Mouse (Mus musculus): ENCODE measurements around the gene Diaph3. TPM values are rescaled to one million over a fixed set of nuclear protein-coding genes. Genes with fewer than 3 reads are reported as not detected.
"Not testable (repeated sequence)": the region's sequence is repeated elsewhere in the genome, so short reads cannot be mapped to it uniquely, and the experiment has no call there.

Gene Diaph3
- polyA plus RNA-seq, 1 experiment from 2014 or later: 13.1 TPM

DNA sequence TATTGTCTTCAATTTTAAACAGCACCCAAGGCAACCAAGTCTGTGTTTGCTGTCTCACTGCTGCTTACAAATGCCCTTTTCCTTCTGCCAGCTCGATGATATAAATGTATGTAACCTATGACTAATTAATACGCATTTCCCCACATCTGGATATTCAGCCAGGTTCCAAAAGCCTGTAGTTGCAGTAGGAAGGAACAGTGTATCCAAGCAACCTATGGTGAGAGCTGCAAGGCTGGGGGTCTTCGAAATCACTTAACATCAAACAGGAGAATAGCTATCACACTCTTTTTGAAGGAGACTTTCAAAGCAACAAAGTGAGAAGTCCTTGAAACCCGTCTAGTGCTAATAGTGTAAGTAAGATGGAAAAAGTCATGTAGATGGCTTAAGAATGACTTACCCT, 391.6 kb downstream of the Diaph3 start:
- H3K9ac ChIP-seq: no peak overlapping the region
- H3K4me2 ChIP-seq: no peak overlapping the region
- no peaks in the 10 kb centered on the region for H3K36me3 ChIP-seq
- H3K9me3 ChIP-seq (replicated peaks): no peaks in the 10 kb centered on the region
- 0 out of 2 replicates have a peak, but pooled peaks cover 4% of the 10 kb centered on the region for H3K4me1 ChIP-seq
- no peak overlapping the region for H3K4me3 ChIP-seq (replicated peaks)
- H3K27ac ChIP-seq: no peak overlapping the region
- 83% methylated on average over 4 of the region's 4 CpGs for WGBS
- H3K27me3 ChIP-seq: no peaks in the 10 kb centered on the region
- ATAC-seq (replicated peaks; ENCODE audit: low FRiP score): no peak

DNA sequence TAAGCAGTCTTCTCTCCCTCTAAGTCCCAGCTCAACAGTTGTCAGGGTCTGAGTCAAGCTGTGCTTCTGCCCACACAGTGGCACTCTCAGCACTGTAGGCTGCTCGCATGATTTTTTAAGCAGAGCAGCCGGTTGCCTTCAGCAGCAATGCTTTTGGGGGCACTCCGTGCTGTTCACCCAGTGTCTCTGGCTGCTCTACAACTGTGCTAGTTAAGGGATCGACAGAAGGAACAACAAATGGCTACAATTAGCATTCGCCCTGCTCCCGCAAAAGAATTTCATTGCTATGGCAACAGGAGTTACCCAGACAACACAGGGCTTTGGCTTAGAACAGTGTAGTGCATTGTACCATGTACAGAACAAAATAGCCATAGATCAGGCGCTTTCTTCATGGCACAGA, 392.2 kb downstream of the Diaph3 start:
- Histone ChIP-seq H3K9me3 (replicated peaks) (no peaks in the 10 kb centered on the region), H3K27ac (no peak overlapping the region), H3K4me1 (0 out of 2 replicates have a peak, but pooled peaks cover 4% of the 10 kb centered on the region), H3K4me2 (no peak overlapping the region), H3K36me3 (no peaks in the 10 kb centered on the region), H3K27me3 (no peaks in the 10 kb centered on the region), H3K4me3 (replicated peaks) (no peak overlapping the region), H3K9ac (no peak overlapping the region)
- ATAC-seq (replicated peaks; ENCODE audit: low FRiP score): peak; percentile 71
- WGBS: 30% methylated on average over 7 of the region's 7 CpGs

DNA sequence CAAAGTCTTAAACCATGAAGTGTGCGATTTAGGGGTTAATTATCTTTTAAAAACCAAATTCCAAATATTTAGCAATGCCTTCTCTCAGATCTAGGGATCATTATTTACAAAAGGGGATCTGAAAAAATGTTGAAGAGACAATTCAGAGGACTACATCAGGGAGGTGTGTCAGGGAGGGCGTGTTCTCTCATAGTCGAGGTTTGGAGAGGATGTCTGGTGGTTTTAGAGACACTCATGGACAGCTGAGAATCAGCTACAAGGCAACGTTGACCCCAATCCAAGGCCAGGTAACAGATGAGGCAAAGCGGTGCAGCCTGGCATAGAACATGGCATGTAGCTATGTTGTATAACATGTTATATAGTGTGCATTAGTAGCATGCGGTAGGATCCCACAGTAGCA, 396.5 kb downstream of the Diaph3 start:
- no peak for ATAC-seq (replicated peaks; ENCODE audit: low FRiP score)
- H3K9ac ChIP-seq: no peak overlapping the region
- WGBS: 89% methylated on average over 6 of the region's 6 CpGs

DNA sequence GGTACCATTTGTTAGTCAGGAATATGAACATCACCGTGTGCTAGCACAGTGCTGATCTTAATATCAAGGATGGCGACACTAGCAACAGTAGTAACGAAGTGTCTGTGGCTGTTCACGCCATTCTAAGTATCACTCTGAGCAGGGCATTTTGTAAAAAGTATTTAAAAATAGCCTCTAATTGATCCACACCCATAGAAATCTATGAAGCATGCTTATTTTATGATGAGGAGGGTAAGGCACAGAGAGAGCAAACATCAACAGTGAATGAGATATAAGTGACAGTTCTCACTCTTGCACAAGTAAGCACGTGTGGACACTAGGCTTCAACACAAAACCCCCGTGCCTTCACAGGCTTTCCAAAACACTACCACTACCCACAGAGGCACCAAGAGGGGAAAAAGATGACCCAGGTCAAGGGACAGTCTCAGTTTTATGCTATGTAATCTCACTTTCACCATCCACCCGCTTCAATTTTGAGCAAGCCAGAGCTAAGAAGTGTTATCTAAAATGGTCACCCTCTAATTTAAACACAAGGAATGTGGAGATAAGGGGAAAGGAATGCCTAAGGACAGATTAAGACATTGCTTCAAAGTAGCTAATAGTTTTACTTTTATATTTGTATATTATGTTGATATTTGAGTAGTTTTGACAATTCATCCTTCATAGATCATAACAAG, 399.0 kb downstream of the Diaph3 start:
- H3K36me3 ChIP-seq: no peaks in the 10 kb centered on the region
- no peaks in the 10 kb centered on the region for H3K4me1 ChIP-seq
- H3K4me3 ChIP-seq (replicated peaks): no peak overlapping the region
- H3K4me2 ChIP-seq: no peak overlapping the region
- no peak for ATAC-seq (replicated peaks; ENCODE audit: low FRiP score)
- H3K9me3 ChIP-seq (replicated peaks): no peaks in the 10 kb centered on the region
- 89% methylated on average over 7 of the region's 7 CpGs for WGBS
- H3K9ac ChIP-seq: no peak overlapping the region
- H3K27ac ChIP-seq: no peak overlapping the region
- no peaks in the 10 kb centered on the region for H3K27me3 ChIP-seq

More for the DNA sequence above, 396.5 kb downstream of the Diaph3 start:
- no peak overlapping the region for H3K4me3 ChIP-seq (replicated peaks)
- H3K36me3 ChIP-seq: no peaks in the 10 kb centered on the region
- no peak overlapping the region for H3K27ac ChIP-seq
- H3K4me2 ChIP-seq: no peak overlapping the region
- H3K9me3 ChIP-seq (replicated peaks): no peaks in the 10 kb centered on the region
- H3K27me3 ChIP-seq: no peaks in the 10 kb centered on the region
- 0 out of 2 replicates have a peak, but pooled peaks cover 4% of the 10 kb centered on the region for H3K4me1 ChIP-seq

DNA sequence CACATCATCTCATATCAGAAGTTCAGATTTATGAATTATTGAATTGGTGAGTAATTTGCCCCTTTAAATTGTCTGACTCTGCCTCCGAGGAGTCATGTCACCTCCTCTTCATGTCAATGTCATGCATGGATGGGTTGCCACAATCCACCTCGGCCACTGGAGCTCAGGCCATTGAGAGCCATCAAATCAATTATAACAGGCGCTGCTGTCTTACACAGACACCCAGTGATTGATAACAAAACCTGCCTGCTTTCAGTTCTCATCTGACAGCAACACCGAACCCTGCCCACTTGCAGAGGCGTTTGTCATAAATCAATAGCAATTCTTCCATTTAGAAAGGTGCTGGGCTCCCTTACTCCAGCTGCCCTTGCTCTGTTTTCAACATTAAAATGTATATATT, 402.1 kb downstream of the Diaph3 start:
- Histone ChIP-seq H3K9me3 (replicated peaks) (no peaks in the 10 kb centered on the region), H3K4me2 (no peak overlapping the region), H3K27ac (no peak overlapping the region), H3K27me3 (no peaks in the 10 kb centered on the region), H3K9ac (no peak overlapping the region), H3K36me3 (no peaks in the 10 kb centered on the region), H3K4me1 (no peaks in the 10 kb centered on the region), H3K4me3 (replicated peaks) (no peak overlapping the region)
- no peak for ATAC-seq (replicated peaks; ENCODE audit: low FRiP score)
- 44% methylated on average over 5 of the region's 5 CpGs for WGBS

DNA sequence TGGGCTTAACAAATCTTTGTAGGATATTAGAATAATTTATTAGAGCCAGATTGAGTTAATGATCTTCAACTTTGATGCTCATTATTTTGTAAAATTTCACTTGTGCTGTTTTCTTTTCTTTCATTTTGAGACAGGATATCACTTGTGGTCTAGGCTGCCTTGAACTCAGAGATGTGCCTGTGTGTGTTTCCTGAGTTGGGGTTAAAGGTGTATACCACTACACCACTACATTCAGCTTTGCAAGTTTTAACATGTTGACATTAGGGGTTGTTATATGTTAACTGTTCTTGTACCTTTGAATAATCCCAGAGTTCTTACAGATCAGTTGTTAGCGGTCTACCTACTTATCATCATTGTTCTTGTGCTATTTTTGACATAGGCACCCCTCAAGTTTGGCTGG, 404.4 kb downstream of the Diaph3 start:
- ATAC-seq (replicated peaks; ENCODE audit: low FRiP score): no peak
- WGBS: 94% methylated on average over 1 of the region's 1 CpGs
- Histone ChIP-seq H3K4me3 (replicated peaks) (no peak overlapping the region), H3K9ac (no peak overlapping the region), H3K9me3 (replicated peaks) (no peaks in the 10 kb centered on the region), H3K27me3 (no peaks in the 10 kb centered on the region), H3K27ac (no peak overlapping the region), H3K4me2 (no peak overlapping the region), H3K36me3 (no peaks in the 10 kb centered on the region), H3K4me1 (no peaks in the 10 kb centered on the region)

DNA sequence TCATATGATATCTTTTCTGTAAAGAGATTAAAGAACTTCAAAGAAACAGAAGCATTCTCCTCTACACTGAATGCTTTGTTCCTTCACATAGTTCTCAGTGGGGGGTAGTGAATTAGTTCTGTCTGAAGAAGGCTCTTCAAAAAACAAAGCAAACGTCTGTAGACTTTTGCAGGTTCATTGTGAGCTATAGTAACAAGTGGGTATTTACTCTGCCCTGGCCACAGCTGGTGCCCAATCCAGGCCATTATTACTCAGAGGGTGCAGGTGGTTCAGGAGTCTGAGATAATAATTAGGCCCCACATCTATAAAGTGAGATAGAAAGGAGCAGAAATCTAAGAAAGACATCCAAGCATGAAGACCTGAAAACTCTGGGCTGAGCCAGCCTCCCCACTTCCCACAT, 409.7 kb downstream of the Diaph3 start:
- ATAC-seq (replicated peaks; ENCODE audit: low FRiP score): no peak
- Histone ChIP-seq H3K4me2 (no peak overlapping the region), H3K4me3 (replicated peaks) (no peak overlapping the region), H3K27me3 (no peaks in the 10 kb centered on the region), H3K27ac (no peak overlapping the region), H3K9ac (no peak overlapping the region), H3K9me3 (replicated peaks) (no peaks in the 10 kb centered on the region), H3K36me3 (no peaks in the 10 kb centered on the region), H3K4me1 (no peaks in the 10 kb centered on the region)
- WGBS: 19% methylated on average over 1 of the region's 1 CpGs

DNA sequence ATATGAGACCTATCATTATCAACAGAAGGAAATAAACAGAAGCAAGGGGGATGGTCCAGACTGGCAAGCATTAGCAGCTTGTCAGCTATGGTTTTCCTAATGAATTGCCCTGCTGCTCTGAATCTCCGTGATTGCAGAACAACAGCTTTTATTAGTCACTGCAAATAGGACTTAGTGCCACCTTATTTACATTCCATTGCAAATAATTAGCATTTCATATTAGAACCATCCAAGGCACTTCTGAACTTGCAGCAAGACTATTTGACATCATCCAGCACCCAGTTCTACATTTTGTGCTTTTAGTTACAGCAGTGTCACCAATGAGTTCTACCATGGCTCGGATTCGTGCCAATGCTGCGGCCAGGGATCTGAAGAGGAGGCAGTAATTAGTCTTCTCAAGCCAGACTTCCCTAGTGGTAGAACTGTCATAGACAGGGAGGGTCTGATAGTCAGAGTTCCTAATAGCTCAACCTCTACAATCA, 411.4 kb downstream of the Diaph3 start:
- 65% methylated on average over 4 of the region's 4 CpGs for whole genome bisulfite sequencing
- no peaks in the 10 kb centered on the region for H3K27me3 ChIP-seq
- H3K9ac ChIP-seq: no peak overlapping the region
- H3K27ac ChIP-seq: no peak overlapping the region
- H3K4me2 ChIP-seq: no peak overlapping the region
- H3K9me3 ChIP-seq (replicated peaks): no peaks in the 10 kb centered on the region
- H3K4me1 ChIP-seq: no peaks in the 10 kb centered on the region
- no peak overlapping the region for H3K4me3 ChIP-seq (replicated peaks)
- ATAC-seq (replicated peaks; ENCODE audit: low FRiP score): no peak
- H3K36me3 ChIP-seq: no peaks in the 10 kb centered on the region

DNA sequence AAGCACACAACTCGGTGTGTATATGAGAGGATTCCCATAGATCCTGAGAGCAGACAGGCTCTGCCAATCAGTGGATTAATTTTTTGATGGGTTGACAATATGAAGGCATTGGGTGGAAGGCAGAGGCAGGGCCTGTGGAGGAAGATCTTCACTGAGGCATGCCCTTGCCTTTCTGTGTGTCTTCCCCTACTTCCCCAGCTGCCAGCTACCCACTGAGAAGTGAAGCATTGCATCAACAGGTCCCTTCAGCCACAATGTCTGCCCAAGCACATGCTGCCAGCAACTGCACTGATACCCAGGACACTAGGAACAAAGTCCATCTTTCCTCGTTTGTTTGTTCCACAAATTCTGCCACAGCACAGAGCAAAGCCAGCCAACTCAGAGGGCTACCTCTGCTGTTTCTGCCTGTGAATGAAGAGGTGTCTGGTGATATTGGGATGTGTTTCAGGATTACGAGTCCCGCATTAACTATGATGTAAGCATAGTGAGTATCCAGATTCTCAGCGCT, 413.4 kb downstream of the Diaph3 start:
- Histone ChIP-seq H3K36me3 (no peaks in the 10 kb centered on the region), H3K4me1 (no peaks in the 10 kb centered on the region), H3K27ac (no peak overlapping the region), H3K9me3 (replicated peaks) (no peaks in the 10 kb centered on the region), H3K27me3 (no peaks in the 10 kb centered on the region), H3K4me3 (replicated peaks) (no peak overlapping the region), H3K9ac (no peak overlapping the region), H3K4me2 (no peak overlapping the region)
- WGBS: 95% methylated on average over 5 of the region's 5 CpGs
- no peak for ATAC-seq (replicated peaks; ENCODE audit: low FRiP score)

DNA sequence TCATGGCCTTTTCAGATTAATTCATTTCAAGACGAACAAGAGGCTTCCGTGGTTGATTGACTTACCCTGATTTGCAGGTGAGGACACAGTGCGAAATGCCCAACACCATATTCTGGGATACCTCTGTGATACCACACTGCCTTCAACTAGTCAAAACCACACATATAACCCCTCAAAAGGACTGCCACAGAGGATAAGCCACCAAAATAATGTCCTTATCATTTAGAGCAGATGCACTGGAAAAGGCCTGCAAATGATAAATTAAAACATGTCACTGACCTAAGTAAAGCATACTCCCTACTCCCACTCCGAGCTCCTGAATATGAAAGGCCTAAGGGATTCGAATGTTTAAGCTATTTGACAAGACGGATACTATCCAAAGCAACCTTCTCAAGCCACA, 419.3 kb downstream of the Diaph3 start:
- Histone ChIP-seq H3K9ac (no peak overlapping the region), H3K4me2 (no peak overlapping the region), H3K27ac (no peak overlapping the region), H3K4me3 (replicated peaks) (no peak overlapping the region), H3K9me3 (replicated peaks) (no peaks in the 10 kb centered on the region), H3K4me1 (no peaks in the 10 kb centered on the region), H3K27me3 (no peaks in the 10 kb centered on the region), H3K36me3 (no peaks in the 10 kb centered on the region)
- ATAC-seq (replicated peaks; ENCODE audit: low FRiP score): no peak
- 75% methylated on average over 6 of the region's 6 CpGs for WGBS

DNA sequence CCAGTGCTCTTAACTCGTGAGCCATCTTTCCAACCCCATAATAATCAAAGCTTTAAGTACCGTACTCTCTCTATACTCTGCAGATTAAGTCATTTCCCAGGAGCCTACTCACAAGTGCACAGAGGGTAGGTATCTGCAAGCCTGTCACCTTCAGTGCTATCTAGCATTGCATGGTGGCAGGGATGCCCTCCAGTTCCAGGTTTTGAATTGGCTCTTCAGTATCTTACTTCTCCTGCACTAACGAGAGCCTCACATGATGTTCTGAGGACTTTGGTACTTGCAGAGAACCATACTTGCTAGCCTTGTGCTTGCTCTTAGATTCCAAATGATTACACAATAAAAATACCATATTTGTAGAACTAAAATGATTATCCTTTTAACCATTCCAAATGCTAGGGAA, 420.0 kb downstream of the Diaph3 start:
- Histone ChIP-seq H3K4me2 (no peak overlapping the region), H3K27ac (no peak overlapping the region), H3K4me1 (no peaks in the 10 kb centered on the region), H3K9me3 (replicated peaks) (no peaks in the 10 kb centered on the region), H3K36me3 (no peaks in the 10 kb centered on the region), H3K27me3 (no peaks in the 10 kb centered on the region), H3K9ac (no peak overlapping the region), H3K4me3 (replicated peaks) (no peak overlapping the region)
- WGBS: 92% methylated on average over 3 of the region's 3 CpGs
- ATAC-seq (replicated peaks; ENCODE audit: low FRiP score): no peak

DNA sequence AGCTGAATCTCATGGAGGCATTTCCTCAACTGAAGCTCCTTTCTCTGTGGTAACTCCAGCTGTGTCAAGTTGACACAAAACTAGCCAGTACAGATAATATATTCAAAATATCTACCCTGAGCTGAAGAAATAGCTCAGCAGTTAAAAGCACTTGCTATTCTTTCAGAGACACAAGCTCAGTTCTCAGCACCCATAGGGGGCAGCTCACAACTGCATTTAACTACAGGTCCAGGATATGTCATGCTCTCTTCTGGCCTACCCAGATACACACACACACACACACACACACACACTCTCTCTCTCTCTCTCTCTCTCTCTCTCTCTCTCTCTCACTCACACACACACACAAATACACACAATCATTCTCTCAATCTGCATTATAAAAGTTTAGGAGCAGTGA, 420.6 kb downstream of the Diaph3 start:
- not testable (repeated sequence) for H3K9me3 ChIP-seq (replicated peaks); H3K27ac ChIP-seq; ATAC-seq (replicated peaks; ENCODE audit: low FRiP score); H3K4me1 ChIP-seq; H3K27me3 ChIP-seq; H3K9ac ChIP-seq; H3K4me2 ChIP-seq; H3K36me3 ChIP-seq; H3K4me3 ChIP-seq (replicated peaks)

Data from kidney, embryonic 15.5 days (tissue).